Mouse (Mus musculus) heart, embryonic 15.5 days (tissue): ENCODE measurements around the gene Enpp7. TPM values are rescaled to one million over a fixed set of nuclear protein-coding genes. Genes with fewer than 3 reads are reported as not detected.
A peak's percentile ranks its signal among the peaks of the same experiment; 100 is the strongest.

Experiments
- ATAC-seq: fragments of 200-750 bp; cut with Nextera tagmentation; replicated peaks from 2 replicates; pipeline ENCODE4 v1.8.0; 2017; ENCODE audit warnings: low read depth, moderate TSS enrichment; ENCODE audit not compliant: insufficient number of reproducible peaks, insufficient read depth, low FRiP score
- H3K27ac ChIP-seq: fragments of 300-500 bp; sonication (generic); 2 replicates; pipeline ENCODE4 v1.5.1; 2015; ENCODE audit warnings: mild to moderate bottlenecking, inconsistent platforms
- H3K27me3 ChIP-seq: fragments of 300-500 bp; sonication (generic); 2 replicates; pipeline ENCODE4 v1.6.1; 2015; ENCODE audit warnings: inconsistent platforms
- H3K36me3 ChIP-seq: fragments of 300-500 bp; sonication (generic); 2 replicates; pipeline ENCODE4 v1.6.1; 2015; ENCODE audit warnings: mild to moderate bottlenecking, inconsistent platforms
- H3K4me1 ChIP-seq: fragments of 300-500 bp; sonication (generic); replicated peaks from 2 replicates; pipeline ENCODE4 v1.6.1; 2015; ENCODE audit warnings: inconsistent platforms
- H3K4me2 ChIP-seq: fragments of 300-500 bp; sonication (generic); 2 replicates; pipeline ENCODE4 v1.6.1; 2015; ENCODE audit warnings: inconsistent platforms, mild to moderate bottlenecking, moderate library complexity
- H3K4me3 ChIP-seq: fragments of 300-500 bp; sonication (generic); 2 replicates; pipeline ENCODE4 v1.5.1; 2015; ENCODE audit warnings: mild to moderate bottlenecking, inconsistent platforms
- H3K9ac ChIP-seq: fragments of 300-500 bp; sonication (generic); 2 replicates; pipeline ENCODE4 v1.6.1; 2015; ENCODE audit warnings: mild to moderate bottlenecking, inconsistent platforms
- H3K9me3 ChIP-seq: fragments of 300-500 bp; sonication (generic); replicated peaks from 2 replicates; pipeline ENCODE4 v1.6.1; 2016; ENCODE audit warnings: inconsistent platforms
- WGBS: fragments of 180-500 bp; shearing (Covaris S2); methylation state at CpG from one replicate; pipeline ENCODE4 v1.1.7; 2015; ENCODE audit warnings: mixed read lengths; 5-methylcytosine and 5-hydroxymethylcytosine counted together
- polyA plus RNA-seq: library from polyadenylated mRNA; unstranded; fragments of >200 nt; fragmentation: Nextera tagmentation; extraction: Ambion mirVana; gene quantifications from 2 replicates; pipeline ENCODE4 v1.2.1, GENCODE M21; 2015

The Enpp7 gene
- polyA plus RNA-seq: not detected in 2 replicates

DNA sequence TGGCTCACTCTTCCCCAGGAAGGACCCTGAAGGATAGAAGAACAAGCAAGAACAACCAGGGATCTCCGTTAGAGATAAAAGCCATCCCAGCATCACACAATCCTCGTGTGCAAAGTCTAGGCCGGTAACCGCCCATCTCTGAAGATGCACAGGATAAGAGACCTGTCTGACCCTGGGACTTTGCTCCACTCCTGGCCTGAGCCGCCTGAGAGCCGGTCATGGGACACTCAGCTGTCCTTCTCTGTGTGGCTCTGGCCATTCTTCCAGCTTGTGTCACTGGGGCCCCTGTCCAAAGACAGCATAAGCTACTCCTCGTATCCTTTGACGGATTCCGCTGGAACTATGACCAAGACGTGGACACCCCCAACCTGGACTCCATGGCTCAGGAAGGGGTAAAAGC lies at the start of gene Enpp7:
Enpp7 (plus strand) TSS at position 190 of the 400 bp plus-strand sequence.
- 79% methylated on average over 10 of the region's 10 CpGs for WGBS
- Histone ChIP-seq H3K27ac (no peak within 1 kb of the TSS), H3K36me3 (no peaks in the 10 kb centered on the region), H3K4me1 (no peaks in the 10 kb centered on the region), H3K27me3 (peaks cover 2% of the 10 kb centered on the region; the same call in 1 of the 2 replicates), H3K9ac (no peak within 1 kb of the TSS), H3K9me3 (no peaks in the 10 kb centered on the region), H3K4me3 (no peak within 1 kb of the TSS), H3K4me2 (no peak within 1 kb of the TSS)
- no peak for ATAC-seq

DNA sequence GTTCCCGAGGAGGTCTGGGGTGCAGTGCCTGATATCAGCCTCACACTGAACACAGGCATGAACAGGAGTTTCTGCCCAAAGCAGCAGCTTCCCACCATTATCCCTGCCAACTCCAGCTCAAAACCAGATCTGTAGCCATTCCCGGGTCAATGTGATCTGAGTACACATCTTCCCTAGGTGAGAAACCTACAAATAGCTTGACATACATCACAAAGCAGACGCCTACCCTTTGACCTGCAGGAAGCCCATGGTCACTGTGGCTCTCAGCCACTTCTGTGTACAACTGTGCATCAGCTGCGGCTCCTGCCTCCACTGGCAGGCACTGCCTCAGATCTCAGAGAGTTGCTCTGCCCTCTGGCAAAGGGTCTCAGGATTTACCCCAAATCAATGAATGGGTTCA lies 48.3 kb upstream of the Enpp7 start:
- H3K27me3 ChIP-seq: peaks cover 46% of the 10 kb centered on the region
- no peak overlapping the region for H3K9ac ChIP-seq
- H3K27ac ChIP-seq: no peak overlapping the region
- H3K36me3 ChIP-seq: no peaks in the 10 kb centered on the region
- H3K9me3 ChIP-seq: no peaks in the 10 kb centered on the region
- no peak overlapping the region for H3K4me3 ChIP-seq
- ATAC-seq: no peak
- no peak overlapping the region for H3K4me2 ChIP-seq
- 72% methylated on average over 4 of the region's 4 CpGs for WGBS
- H3K4me1 ChIP-seq: no peaks in the 10 kb centered on the region

DNA sequence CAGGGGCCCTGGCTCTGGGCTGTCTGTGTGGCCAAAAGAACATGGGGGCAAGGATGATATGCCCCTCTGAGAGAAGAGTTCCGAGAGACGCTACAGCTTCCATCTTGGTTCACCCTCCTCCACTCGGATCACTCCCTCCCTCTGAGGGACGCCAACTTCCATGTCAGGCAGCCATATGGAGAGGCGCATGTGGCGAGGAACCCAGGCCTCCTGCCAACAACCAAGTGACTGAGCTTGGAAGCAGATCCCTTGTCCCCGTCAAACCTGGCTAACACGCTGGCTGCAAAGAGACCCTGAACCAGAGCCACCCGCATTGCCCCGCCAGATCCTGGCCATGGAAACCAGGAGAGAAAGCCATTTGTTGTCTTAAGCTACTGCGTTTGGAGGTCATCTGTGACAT lies 47.4 kb upstream of the Enpp7 start:
- Histone ChIP-seq H3K9me3 (no peaks in the 10 kb centered on the region), H3K27ac (no peak overlapping the region), H3K4me3 (no peak overlapping the region), H3K27me3 (peaks cover 48% of the 10 kb centered on the region), H3K36me3 (no peaks in the 10 kb centered on the region), H3K9ac (no peak overlapping the region), H3K4me2 (no peak overlapping the region), H3K4me1 (no peaks in the 10 kb centered on the region)
- ATAC-seq: no peak
- WGBS: 67% methylated on average over 11 of the region's 11 CpGs

GRCm38 (mm10) chr11:118941268-118941667 lies 46.7 kb upstream of the Enpp7 start:
- 41% methylated on average over 5 of the region's 5 CpGs for WGBS

DNA sequence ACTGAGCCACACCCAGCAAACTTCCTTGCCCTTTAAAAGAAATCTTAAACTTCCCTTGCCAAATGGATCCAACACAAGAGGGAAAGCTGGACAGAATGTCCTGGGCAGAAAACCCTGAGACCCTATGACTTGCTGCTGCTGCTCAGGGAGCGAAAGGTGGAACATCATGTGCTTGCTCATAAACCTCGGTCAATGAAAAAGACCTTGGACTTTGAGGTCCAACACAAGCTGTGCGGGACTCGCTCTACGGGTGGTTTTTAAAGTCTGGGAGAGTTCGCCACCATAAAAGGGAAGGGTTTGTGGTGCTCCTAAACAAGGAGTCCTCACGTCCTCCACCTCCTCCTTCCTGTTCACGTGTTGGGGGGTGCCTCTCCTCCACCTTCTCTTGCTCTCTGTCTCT lies 42.1 kb upstream of the Enpp7 start:
- peaks cover 71% of the 10 kb centered on the region for H3K27me3 ChIP-seq
- H3K27ac ChIP-seq: no peak overlapping the region
- no peak for ATAC-seq
- H3K9ac ChIP-seq: no peak overlapping the region
- H3K4me2 ChIP-seq: no peak overlapping the region
- H3K9me3 ChIP-seq: no peaks in the 10 kb centered on the region
- H3K36me3 ChIP-seq: no peaks in the 10 kb centered on the region
- no peak overlapping the region for H3K4me3 ChIP-seq
- H3K4me1 ChIP-seq: no peaks in the 10 kb centered on the region
- 79% methylated on average over 8 of the region's 8 CpGs for WGBS

More at GRCm38 (mm10) chr11:118941268-118941667, 46.7 kb upstream of the Enpp7 start:
- no peaks in the 10 kb centered on the region for H3K9me3 ChIP-seq
- H3K27ac ChIP-seq: no peak overlapping the region
- H3K4me1 ChIP-seq: no peaks in the 10 kb centered on the region
- H3K4me2 ChIP-seq: no peak overlapping the region
- no peak overlapping the region for H3K9ac ChIP-seq
- H3K4me3 ChIP-seq: no peak overlapping the region
- H3K27me3 ChIP-seq: peaks cover 55% of the 10 kb centered on the region
- H3K36me3 ChIP-seq: no peaks in the 10 kb centered on the region
- ATAC-seq: no peak

GRCm38 (mm10) chr11:118955016-118955415 lies 33.0 kb upstream of the Enpp7 start:
- ATAC-seq: no peak
- Histone ChIP-seq H3K4me2 (no peak overlapping the region), H3K27ac (no peak overlapping the region), H3K4me3 (no peak overlapping the region), H3K9ac (no peak overlapping the region), H3K36me3 (no peaks in the 10 kb centered on the region), H3K4me1 (peaks cover 22% of the 10 kb centered on the region), H3K9me3 (no peaks in the 10 kb centered on the region), H3K27me3 (peaks cover 11% of the 10 kb centered on the region; the same call in 1 of the 2 replicates)
- whole genome bisulfite sequencing: 47% methylated on average over 6 of the region's 6 CpGs

DNA sequence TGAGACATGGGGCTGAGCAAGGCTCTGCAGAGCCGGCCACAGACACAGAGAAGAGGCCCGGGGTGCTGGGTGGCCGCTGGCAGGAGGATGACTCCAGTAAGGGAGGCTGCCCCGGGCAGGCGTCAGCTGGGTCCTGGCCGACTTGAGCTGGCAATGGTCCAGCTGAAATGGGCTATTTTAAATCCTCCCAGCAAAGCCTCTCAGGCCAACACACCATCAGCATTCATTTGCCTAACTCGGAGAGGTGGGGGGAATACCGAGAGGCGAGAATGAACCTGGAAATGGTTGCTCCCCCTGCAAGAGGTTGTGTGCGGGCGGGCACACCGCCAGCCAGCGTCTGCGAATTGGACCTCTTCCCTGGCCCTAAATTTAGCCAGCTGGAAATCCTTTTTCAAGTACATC lies 30.9 kb upstream of the Enpp7 start:
- H3K4me2 ChIP-seq: peak overlapping the region; percentile 55

DNA sequence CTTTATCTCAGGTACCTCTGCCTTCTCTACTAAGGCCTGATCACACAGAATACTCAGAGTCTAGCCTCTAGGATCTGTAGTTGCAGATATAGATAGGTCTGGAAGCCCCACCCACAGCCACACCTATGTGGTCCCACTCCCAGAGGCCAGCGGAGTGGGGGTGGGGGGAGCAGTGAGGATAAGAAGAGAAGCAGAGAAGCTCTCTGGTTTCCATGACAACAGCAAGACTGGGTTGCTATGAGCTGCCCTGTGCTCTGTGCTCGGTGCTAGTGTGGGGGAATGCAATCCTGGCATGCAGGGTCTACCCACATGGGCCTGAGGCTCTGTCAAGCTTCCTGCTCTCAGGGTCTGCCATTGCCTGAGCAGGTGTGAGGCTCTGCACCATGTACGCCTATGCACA lies 27.3 kb upstream of the Enpp7 start:
- Histone ChIP-seq H3K4me3 (no peak overlapping the region), H3K9me3 (no peaks in the 10 kb centered on the region), H3K27me3 (peaks cover 16% of the 10 kb centered on the region; the same call in 1 of the 2 replicates), H3K27ac (no peak overlapping the region), H3K4me2 (no peak overlapping the region), H3K4me1 (peaks cover 17% of the 10 kb centered on the region), H3K9ac (no peak overlapping the region), H3K36me3 (no peaks in the 10 kb centered on the region)
- ATAC-seq: no peak
- 56% methylated on average over 3 of the region's 3 CpGs for WGBS

More for the DNA sequence above, 30.9 kb upstream of the Enpp7 start:
- Histone ChIP-seq H3K27me3 (peaks cover 10% of the 10 kb centered on the region; the same call in 1 of the 2 replicates), H3K9ac (no peak overlapping the region), H3K9me3 (no peaks in the 10 kb centered on the region), H3K36me3 (no peaks in the 10 kb centered on the region), H3K4me3 (peak overlapping the region; percentile 7; the same call in 1 of the 2 replicates), H3K4me1 (peaks cover 22% of the 10 kb centered on the region), H3K27ac (peak overlapping the region; percentile 73)
- 34% methylated on average over 14 of the region's 14 CpGs for WGBS
- ATAC-seq: peak; percentile 86

- H3K27ac ChIP-seq: no peak overlapping the region
- ATAC-seq: no peak
- peaks cover 8% of the 10 kb centered on the region for H3K4me1 ChIP-seq
- no peaks in the 10 kb centered on the region for H3K36me3 ChIP-seq
- no peak overlapping the region for H3K4me3 ChIP-seq
- H3K9ac ChIP-seq: no peak overlapping the region
- 52% methylated on average over 4 of the region's 4 CpGs for WGBS
- H3K4me2 ChIP-seq: no peak overlapping the region
- no peaks in the 10 kb centered on the region for H3K9me3 ChIP-seq
- peaks cover 22% of the 10 kb centered on the region; the same call in 1 of the 2 replicates for H3K27me3 ChIP-seq
Observed at GRCm38 (mm10) chr11:118962478-118962877, 25.5 kb upstream of the Enpp7 start.

GRCm38 (mm10) chr11:118963926-118964325 lies 24.1 kb upstream of the Enpp7 start:
- Histone ChIP-seq H3K9me3 (no peaks in the 10 kb centered on the region), H3K36me3 (no peaks in the 10 kb centered on the region), H3K4me1 (no peaks in the 10 kb centered on the region), H3K9ac (no peak overlapping the region), H3K4me2 (no peak overlapping the region), H3K27me3 (peaks cover 32% of the 10 kb centered on the region; the same call in 1 of the 2 replicates), H3K4me3 (no peak overlapping the region), H3K27ac (no peak overlapping the region)
- WGBS: 85% methylated on average over 5 of the region's 5 CpGs
- ATAC-seq: no peak

GRCm38 (mm10) chr11:118965078-118965477 lies 22.9 kb upstream of the Enpp7 start:
- H3K27me3 ChIP-seq: peaks cover 42% of the 10 kb centered on the region

DNA sequence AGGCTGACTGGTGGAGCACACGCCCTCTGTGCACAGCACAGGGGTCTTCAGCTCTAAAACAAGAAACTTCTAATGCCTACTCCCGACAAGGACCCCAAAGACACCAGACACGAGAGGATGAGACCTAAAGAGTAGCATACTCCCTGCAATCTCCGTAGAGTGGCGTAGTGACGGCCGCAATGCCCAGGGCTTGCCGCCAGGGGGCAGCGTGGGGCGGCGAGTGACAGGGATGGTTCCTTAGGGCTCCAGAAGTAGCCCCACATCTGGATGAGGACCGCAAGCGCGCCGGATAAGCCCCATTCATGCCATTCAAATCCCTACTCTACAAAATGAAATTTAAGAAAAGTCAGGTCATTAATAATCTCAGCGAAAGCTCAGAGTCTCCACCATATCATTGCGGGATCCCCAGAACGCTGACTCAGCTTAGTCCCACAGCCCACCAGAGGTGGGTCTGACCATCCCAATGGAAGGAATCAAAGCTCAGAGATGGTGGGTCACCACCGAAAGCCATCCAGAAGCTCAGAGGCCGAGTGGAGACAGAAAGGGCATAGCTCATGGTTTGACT lies 16.4 kb upstream of the Enpp7 start:
- H3K4me1 ChIP-seq: peaks cover 5% of the 10 kb centered on the region
- peaks cover 77% of the 10 kb centered on the region for H3K27me3 ChIP-seq
- H3K9ac ChIP-seq: no peak overlapping the region
- H3K4me2 ChIP-seq: no peak overlapping the region
- 35% methylated on average over 20 of the region's 20 CpGs for WGBS
- no peaks in the 10 kb centered on the region for H3K9me3 ChIP-seq
- no peak for ATAC-seq
- H3K4me3 ChIP-seq: no peak overlapping the region
- H3K36me3 ChIP-seq: no peaks in the 10 kb centered on the region
- no peak overlapping the region for H3K27ac ChIP-seq

More at GRCm38 (mm10) chr11:118965078-118965477, 22.9 kb upstream of the Enpp7 start:
- WGBS: 59% methylated on average over 7 of the region's 7 CpGs
- H3K27ac ChIP-seq: no peak overlapping the region
- H3K9ac ChIP-seq: no peak overlapping the region
- no peaks in the 10 kb centered on the region for H3K4me1 ChIP-seq
- H3K4me3 ChIP-seq: no peak overlapping the region
- no peaks in the 10 kb centered on the region for H3K36me3 ChIP-seq
- ATAC-seq: no peak
- no peaks in the 10 kb centered on the region for H3K9me3 ChIP-seq
- no peak overlapping the region for H3K4me2 ChIP-seq
